Mouse (Mus musculus) adipose tissue, adult 10 weeks (tissue): ENCODE data around the gene Atp6v1e1. TPM values are rescaled to one million over a fixed set of nuclear protein-coding genes. Genes with fewer than 3 reads are reported as not detected.

Source experiments
- polyA plus RNA-seq: library from polyadenylated mRNA; stranded (reverse); fragments of 350-450 nt; fragmentation: Illumina TruSeq; extraction: RNeasy Lipid Tissue Mini Kit (QIAGEN cat#74804); gene quantifications from one replicate; pipeline ENCODE4 v1.2.3, GENCODE M21; 2014; ENCODE audit warnings: low read depth, low replicate concordance

Gene Atp6v1e1
- 188 TPM for polyA plus RNA-seq

DNA sequence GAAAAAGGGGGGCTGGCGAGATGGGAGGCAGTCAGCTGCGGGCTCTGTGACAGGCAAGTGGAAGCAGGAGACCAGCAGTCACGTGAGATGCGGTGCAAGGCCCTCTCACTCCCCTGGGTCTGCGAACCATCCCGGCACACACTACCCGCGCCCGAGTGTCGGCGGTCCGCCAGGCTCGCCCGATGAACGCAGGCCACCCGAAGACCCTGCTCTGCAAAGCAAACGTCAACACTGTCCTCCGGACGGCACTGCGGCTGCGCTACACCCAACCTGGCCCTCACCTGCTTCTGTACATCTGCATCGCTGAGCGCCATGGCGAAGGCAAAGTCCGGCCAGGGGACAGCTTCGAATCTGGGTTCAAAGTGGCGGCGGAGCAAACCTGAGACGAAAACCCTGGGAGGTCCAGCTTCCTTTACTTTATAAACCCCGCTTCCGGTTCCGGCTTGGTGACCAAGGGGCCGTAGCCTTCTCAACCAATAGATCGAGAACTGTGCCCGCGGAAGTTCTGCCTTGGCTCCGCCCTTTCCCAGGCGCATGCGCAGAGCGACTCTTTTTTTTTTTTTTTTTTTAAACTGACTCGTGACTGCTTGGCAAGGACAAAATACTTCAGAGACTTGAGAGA is at the start of gene Atp6v1e1:
Atp6v1e1 (minus strand) TSS at position 487 of the 622 bp plus-strand sequence.

DNA sequence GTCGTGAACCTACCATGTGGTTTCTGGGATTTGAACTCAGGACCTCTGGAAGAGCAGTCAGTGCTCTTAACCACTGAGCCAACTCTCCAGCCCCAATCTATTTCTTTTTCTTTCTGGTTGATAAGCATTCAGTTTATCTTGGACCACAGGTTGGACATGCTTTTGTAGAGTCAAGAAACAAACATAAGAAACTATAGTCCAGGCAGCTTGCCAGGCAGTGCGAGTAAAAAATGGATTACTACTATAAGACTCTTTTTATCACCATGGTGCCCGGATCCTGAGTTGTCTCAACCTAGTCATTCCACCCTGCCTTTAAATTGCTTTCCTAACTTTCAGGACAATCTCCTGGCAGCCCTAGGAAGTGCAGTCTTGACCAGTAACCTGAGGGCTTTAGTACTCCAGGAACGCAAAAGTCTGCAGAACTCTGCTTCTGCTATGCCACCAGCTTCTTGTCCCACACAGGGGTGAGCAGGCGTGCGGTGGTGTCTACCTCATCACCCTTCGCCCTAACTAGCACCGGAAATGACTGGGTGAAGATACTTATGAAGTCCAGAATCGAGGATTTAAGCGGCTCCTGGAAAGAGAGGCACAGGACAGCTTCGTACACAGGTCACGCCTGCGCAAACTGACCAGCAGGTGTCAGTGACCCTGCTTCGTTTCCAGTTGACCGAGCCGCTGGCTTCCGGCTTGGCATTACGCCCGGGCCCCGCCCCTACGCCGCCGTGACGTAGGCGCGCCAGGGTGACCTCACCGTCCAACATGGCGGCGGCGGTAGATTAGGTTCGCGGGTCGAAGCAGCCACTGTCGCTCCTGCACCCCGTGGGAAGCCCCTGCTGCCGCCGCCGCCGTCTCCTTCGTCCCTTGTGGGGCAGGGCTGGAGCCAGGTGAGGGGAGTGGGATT is 13.1 kb upstream of the Atp6v1e1 start, which contains the start of gene Bcl2l13:
Bcl2l13 (plus strand) TSS at position 739 of the 901 bp plus-strand sequence.

DNA sequence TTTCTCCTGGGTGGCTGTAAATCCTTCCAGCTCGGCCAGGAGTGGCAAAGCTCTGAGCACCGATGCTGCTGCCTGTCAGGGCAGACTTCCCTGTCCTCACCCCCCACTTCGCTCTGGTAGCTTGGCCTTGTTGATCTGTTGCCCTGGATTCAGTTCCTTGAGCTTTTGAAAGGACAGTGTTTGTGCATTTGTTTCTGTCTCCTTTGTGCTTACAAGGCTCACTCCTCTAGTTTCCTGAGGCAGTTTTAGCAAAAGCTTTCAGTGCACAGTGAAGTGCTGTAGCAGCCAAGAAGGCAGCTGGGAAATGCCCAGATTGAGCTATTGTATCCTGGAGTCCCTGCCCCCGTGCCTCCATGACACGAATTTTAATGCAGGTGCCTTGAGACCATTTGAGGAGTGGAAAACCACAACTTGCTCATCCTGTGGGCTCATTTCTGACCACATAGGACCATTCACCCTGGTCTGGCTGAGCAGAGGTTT is 49.4 kb downstream of the Atp6v1e1 start, which contains the start of gene Slc25a18:
Slc25a18 (plus strand) TSS at position 430 of the 480 bp plus-strand sequence.

Other genes with a start within 250 kb of the Atp6v1e1 start
- gene Cecr2, start 156.4 kb downstream of the Atp6v1e1 start, polyA plus RNA-seq = 3.4 TPM
- gene Slc25a18, start 49.2 kb downstream of the Atp6v1e1 start, polyA plus RNA-seq = 0.72 TPM
- gene Bcl2l13, start 13.4 kb upstream of the Atp6v1e1 start, polyA plus RNA-seq = 28.6 TPM
- 12.8 TPM for gene Bid, start 94.1 kb upstream of the Atp6v1e1 start, polyA plus RNA-seq